Mouse (Mus musculus): ENCODE measurements at regions not wholly inside any gene's neighbourhood (a gene's known extent, or its start where the extent isn't known, plus 50 kb on each side); places are given as distances from the start of the nearest gene placed in this dataset.
"Not testable (repeated sequence)": the region's sequence is repeated elsewhere in the genome, so short reads cannot be mapped to it uniquely, and the experiment has no call there.

DNA sequence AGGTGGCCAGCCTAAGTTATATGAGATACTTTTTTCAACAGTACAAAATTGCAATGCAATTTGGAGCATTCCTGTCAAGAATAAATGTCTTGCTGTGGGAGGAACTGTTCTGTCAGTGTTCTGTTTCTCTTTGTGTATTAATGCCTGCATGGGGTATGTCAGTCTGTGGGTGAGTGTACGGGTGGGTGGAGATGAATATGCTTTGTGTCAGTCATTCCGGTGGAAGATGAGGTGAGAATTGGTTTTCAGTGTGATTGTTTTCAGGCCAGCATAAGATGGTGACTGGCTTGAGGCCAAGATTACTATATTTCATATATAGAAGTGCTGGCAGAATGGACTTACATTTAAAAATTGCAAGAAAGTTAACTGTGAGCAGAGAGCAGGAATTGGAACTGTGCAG, 184.0 kb downstream of the Frk start:
- DNase-seq, result no peak

GRCm38 (mm10) chr10:34667735-34668439, 184.7 kb downstream of the Frk start:
- no peak for DNase-seq

DNA sequence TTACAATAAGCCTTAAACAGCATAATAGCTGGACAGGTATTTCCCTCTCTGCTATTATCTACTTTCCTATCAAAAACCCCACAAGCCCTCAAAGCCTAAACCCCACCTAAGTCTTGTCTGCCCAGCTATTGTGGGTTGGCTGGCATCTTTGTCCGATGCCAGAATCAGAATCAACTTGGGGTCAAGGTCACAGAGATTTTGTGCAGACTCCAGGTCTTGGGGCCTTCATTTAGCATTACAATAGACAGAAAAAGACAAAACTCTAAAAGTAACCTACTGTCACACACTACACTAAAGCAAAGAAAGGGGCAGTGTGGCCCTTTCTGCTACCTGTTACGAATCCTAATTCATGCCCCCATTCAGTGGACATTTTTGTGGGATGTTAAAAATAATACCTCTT, 188.6 kb downstream of the Frk start:
- DNase-seq, result no peak

- DNase-seq, result not testable (repeated sequence)
Observed at GRCm38 (mm10) chr10:34699414-34699813, 216.2 kb downstream of the Frk start.

- DNase-seq, result no peak
Observed at GRCm38 (mm10) chr10:34701956-34702355, 218.8 kb downstream of the Frk start.

DNA sequence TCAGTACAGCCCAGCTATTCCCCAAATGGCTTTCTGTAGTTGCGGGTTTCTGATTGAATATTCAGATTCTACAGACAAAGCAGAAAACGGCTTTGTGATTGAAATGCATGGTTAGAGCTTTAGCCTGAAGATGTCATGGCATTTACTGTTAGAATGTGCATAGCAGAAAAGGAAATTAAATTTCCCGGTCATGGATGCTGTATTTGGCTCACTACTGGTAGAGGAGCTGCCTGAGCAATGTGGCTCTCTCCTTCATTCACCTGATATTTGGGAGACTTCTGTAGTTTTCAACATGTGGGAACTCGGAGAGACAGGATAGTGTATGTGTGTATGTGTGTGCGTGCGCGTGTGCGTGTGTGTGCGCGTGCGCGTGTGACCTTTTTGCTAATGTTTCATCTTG, 222.2 kb downstream of the Frk start:
- no peak for DNase-seq

GRCm38 (mm10) chr10:34731249-34731648, 248.1 kb downstream of the Frk start:
- DNase-seq, result no peak

DNA sequence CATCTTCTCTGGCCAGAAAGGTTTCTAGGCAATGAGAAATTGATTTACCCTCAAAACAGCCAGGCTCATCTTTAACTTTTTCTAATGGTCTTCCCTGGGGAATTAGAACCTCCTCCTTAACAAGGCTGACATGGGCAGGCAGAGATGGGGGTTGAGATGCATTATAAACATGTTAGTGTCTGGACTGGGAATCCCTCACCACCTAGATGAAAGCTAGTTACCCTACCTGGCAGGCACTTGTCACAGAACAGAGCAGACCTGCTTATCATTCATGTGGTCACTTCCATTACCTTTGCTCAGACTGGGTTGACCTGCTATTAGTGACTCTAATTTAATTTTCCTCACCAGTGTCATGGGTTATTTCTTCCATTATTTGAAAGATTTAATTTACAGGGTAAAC, 279.2 kb downstream of the Frk start:
- no peak for DNase-seq

- peak in 1 of 2 experiments; percentile 2 for DNase-seq
Observed at GRCm38 (mm10) chr10:34792099-34792498, 308.9 kb downstream of the Frk start.

DNA sequence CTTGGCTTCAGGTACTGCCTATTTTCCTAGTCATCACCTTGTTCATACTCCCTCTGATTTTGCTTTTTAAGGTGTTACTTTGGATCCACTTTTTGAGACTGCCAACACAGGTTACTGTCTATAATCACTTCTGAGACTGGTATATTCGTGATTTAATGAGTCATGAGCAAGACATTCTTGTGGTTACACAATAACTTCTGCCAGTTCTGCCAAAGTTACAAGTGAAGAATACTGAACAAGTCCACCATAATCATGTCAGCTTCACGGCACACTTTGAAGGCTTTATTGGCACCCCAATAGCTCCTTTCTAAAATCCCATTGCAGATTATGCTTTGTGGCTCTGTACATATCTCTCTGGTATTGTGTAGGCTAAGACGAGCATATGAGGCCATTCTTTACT, 327.9 kb downstream of the Frk start:
- DNase-seq, result no peak

DNA sequence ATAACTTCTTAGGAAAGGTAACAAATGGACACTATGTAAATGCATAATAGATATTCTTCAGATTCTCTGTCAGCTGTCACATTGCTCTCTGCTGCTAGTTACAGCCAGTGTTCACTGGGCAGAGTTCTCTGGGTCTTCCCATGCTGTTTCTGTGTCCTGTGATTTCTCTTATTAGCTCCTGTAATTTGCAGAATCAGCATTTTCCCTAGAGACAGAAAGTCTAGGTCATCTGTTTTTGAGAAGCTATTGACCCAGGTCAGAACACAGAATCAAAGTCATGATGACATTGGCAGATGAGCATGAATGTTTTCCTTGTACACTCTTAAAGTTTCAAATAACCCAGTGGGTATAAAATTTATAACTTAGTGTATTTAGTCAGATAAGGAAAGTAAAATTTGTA, 340.9 kb downstream of the Frk start:
- DNase-seq, result no peak

DNA sequence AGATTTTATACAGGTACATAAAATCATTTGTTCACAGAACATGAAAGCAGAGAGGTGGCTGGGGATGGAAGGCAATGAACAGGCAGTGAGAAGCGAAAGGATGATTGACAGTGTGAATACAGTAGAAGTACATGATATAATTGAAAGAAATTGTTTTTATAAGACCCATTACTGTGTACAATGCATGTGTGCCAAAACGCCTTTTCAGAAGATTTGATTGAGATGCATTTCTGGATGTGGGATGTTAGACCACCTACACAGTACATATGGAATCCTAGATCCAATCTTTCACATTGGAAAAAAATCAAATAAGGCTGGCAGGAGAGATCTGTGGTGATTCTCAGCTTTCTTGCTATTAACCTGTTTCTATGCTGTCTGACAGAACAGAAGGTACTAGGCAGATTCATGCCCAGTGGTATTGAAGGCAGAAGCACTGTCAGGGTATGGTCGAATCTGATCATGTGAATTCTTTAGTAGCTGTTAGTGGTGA, 358.9 kb downstream of the Frk start:
- no peak for DNase-seq

- no peak for DNase-seq
Observed at GRCm38 (mm10) chr10:34856494-34857146, 373.4 kb downstream of the Frk start.

- DNase-seq, result no peak
Observed at GRCm38 (mm10) chr10:34862693-34863092, 379.5 kb downstream of the Frk start.

- no peak for DNase-seq
Observed at GRCm38 (mm10) chr10:34871888-34872287, 388.7 kb downstream of the Frk start.

DNA sequence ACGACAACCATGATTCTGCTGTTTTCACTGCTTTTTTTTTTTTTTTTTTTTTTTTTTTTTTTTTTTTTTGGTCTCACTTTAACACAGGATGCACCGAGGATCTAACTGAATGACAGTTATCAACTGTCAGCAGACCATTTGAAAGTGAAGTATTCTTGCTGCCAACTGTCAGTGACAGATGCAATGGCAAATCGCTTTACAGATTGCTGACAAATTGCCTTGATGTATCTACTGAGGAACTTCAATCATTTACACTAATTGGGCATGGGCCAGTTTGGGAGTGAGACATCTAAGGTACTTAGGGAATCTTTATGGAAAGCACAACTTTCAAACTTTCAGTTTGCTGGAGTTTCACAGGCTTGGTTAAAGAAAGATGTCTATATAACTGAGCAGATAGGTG, 395.3 kb downstream of the Frk start:
- DNase-seq, result no peak

DNA sequence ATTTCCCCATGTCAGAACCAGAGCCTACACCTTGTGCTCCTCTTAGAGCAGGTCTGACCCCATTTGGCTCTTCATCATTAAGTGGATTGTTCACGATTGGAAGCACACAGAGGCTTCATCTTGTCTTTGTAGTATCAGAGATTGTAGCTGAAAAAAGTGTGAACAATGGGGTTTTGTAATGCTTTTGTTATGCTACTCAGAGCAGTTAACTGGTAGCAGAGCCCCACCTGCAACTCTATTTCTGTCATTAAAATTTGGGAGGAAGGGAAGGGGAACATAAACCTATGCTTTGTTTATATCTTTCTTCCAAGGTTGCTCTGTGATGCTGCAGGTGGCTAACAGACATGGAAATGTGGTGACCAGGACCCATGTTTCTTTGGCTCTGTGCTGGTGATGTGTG, 404.4 kb downstream of the Frk start:
- no peak for DNase-seq

DNA sequence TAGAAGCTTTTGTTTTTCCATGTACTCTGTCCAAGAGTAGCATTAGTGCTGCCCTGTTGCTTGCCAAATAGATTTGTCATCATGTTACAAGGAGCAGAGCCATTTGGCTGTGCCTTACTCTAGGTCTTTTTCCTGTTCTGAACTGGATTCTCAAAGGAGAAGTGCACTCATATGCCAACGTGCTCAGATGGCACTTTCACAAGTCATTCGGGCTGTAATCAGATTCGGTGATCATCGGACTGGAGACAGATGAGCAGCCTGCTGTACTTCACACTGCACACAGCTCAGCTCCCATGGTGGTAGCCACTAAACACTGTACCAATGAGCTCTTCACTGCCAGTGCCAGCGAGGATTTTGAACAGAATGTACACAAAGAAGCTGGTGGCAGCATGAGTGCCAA, 421.1 kb downstream of the Frk start:
- no peak for DNase-seq

- DNase-seq, result no peak
Observed at GRCm38 (mm10) chr10:34904692-34905091, 421.5 kb downstream of the Frk start.

GRCm38 (mm10) chr10:34912153-34912723, 429.0 kb downstream of the Frk start:
- DNase-seq, result no peak
